Comparison of ENCODE assay signal across 19 mouse cellular contexts in genomic region chr6:29641816-29642215, GRCm38 (mm10). TPM values are rescaled to one million over a fixed set of nuclear protein-coding genes. Genes with fewer than 3 reads are reported as not detected.
DNase-seq lines count a peak whose midpoint lies in the region; ATAC-seq lines count a peak whose summit lies in the region.
"Had no signal": no experiment of that assay in that cellular context is flagged by ENCODE, and none has a peak within 500 bp of the region (broad histone marks: within the 10 kb centered on the region; RNA-seq: fewer than 3 reads in every experiment).

No protein-coding gene starts in this region.

- H3K36me3 ChIP-seq in midbrain, embryonic 11.5 days (ENCODE audit: control insufficient read depth, insufficient read depth, low read length): no peaks in the 10 kb centered on the region
- H3K36me3 ChIP-seq in midbrain, embryonic 10.5 days: no peaks in the 10 kb centered on the region
- H3K36me3 ChIP-seq: G1E had no signal

- peak; percentile 65 for DNase-seq in heart, adult 11 months
- no peak for DNase-seq in heart, postnatal 14 days
- DNase-seq in midbrain, embryonic 11.5 days (ENCODE audit: low spot score, missing footprints): peak; percentile 68
- DNase-seq in midbrain, embryonic 10.5 days (ENCODE audit: low spot score): no peak
- DNase-seq: adrenal gland, adult 2 months; adrenal gland, adult 8-10 months; adrenal gland, postnatal 10 days; adrenal gland, postnatal 14 days; adrenal gland, postnatal 25 days; adrenal gland, postnatal 36 days; B cell, adult 2 months; cerebellum, adult 11 months; cerebellum, adult 11-12 months; cerebellum, adult 18-20 months had no signal

- 86% methylated on average over 4 of the region's 4 CpGs for WGBS in midbrain, embryonic 11.5 days
- WGBS in midbrain, embryonic 10.5 days: 96% methylated on average over 4 of the region's 4 CpGs

- no peak overlapping the region for H3K4me2 ChIP-seq in midbrain, embryonic 11.5 days

- H3K27ac ChIP-seq in midbrain, embryonic 11.5 days (ENCODE audit: low read depth, low read length): no peak overlapping the region
- no peak overlapping the region for H3K27ac ChIP-seq in midbrain, embryonic 10.5 days (replicated peaks)

- intact Hi-C loops in heart, postnatal 14 days (cut with DNase I): no loop called here

- ATAC-seq in midbrain, embryonic 11.5 days (ENCODE audit: low FRiP score): no peak
- ATAC-seq: activated CD4-positive, CD25-positive, alpha-beta regulatory T cell, adult 4 months; CD4-positive, CD25-positive, alpha-beta regulatory T cell, adult 4 months; Patski had no signal

- no peak overlapping the region for H3K4me3 ChIP-seq in midbrain, embryonic 11.5 days (ENCODE audit: low read depth, low read length)
- no peak overlapping the region for H3K4me3 ChIP-seq in midbrain, embryonic 10.5 days

- peaks cover 3% of the 10 kb centered on the region; the same call in 1 of the 2 replicates for H3K27me3 ChIP-seq in midbrain, embryonic 11.5 days (ENCODE audit: control insufficient read depth, insufficient read depth, low read length)
- peaks cover 35% of the 10 kb centered on the region for H3K27me3 ChIP-seq in midbrain, embryonic 10.5 days (ENCODE audit: low read depth, poor library complexity, severe bottlenecking)
- H3K27me3 ChIP-seq: CH12.LX, Patski had no signal

- no peak overlapping the region for H3K9ac ChIP-seq in midbrain, embryonic 11.5 days (ENCODE audit: low read length)

- H3K9me3 ChIP-seq in midbrain, embryonic 11.5 days (ENCODE audit: control insufficient read depth, low read length): no peaks in the 10 kb centered on the region
- H3K9me3 ChIP-seq in midbrain, embryonic 10.5 days (replicated peaks): peaks cover 7% of the 10 kb centered on the region; the same call in 1 of the 2 replicates

- peaks cover 6% of the 10 kb centered on the region for H3K4me1 ChIP-seq in midbrain, embryonic 11.5 days (ENCODE audit: control insufficient read depth, insufficient read depth, low read length)
- H3K4me1 ChIP-seq in midbrain, embryonic 10.5 days: peaks cover 16% of the 10 kb centered on the region

RNA-seq across cellular contexts. Expression of gene Tnpo3, which starts 32.1 kb away (rescaled TPM):
- 10 to 100 TPM; 37.8 to 43.3 TPM for total RNA-seq in heart, postnatal 14 days (2021)
- polyA plus RNA-seq in midbrain, embryonic 11.5 days (2014; fragmentation: Nextera tagmentation; extraction: Ambion mirVana): 120 and 127 TPM in 2 replicates
- polyA plus RNA-seq in midbrain, embryonic 10.5 days (2016; fragmentation: Nextera tagmentation; extraction: Ambion mirVana): 122 and 129 TPM in 2 replicates

RNA-seq across cellular contexts. Expression of gene Tspan33, which starts 52.2 kb away (rescaled TPM):
- total RNA-seq in heart, postnatal 14 days (2021): 1 to 10 TPM; 1.3 to 2.4 TPM
- polyA plus RNA-seq in midbrain, embryonic 11.5 days (2014; fragmentation: Nextera tagmentation; extraction: Ambion mirVana): 4.9 and 6.8 TPM in 2 replicates
- polyA plus RNA-seq in midbrain, embryonic 10.5 days (2016; fragmentation: Nextera tagmentation; extraction: Ambion mirVana): 10.9 and 12.2 TPM in 2 replicates

Comparison
In these comparisons a context has a peak if more than half of its experiments do, and no peak if none do; other contexts are left out.
1. DNase-seq: peak in heart, adult 11 months (single experiment) and midbrain, embryonic 11.5 days (single experiment); none in heart, postnatal 14 days (0 of 2) and midbrain, embryonic 10.5 days (single experiment).